Mouse (Mus musculus): ENCODE results near the gene Ralgps1. TPM values are rescaled to one million over a fixed set of nuclear protein-coding genes. Genes with fewer than 3 reads are reported as not detected.

The Ralgps1 gene
- polyA plus RNA-seq, 2 experiments, result 3.5 to 5.4 TPM

DNA sequence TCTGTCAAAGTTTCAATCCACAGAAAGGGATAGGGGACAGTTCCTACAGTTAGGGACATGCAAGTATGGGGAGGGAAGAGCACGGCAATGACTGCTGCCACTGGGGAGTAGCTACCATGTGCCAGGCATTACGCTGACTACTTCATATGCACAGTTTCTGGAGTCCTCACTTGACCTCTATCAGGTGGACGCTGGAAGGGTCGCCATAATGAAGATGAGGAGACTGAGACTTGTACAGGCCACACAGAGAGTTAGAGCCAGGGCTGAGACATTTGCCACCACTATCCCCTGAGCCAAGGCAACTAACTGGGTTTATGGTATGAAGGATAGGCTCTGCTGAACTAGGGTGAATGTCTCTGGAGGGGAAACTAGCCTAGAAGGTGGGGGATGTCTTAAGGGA is 233.6 kb downstream of the Ralgps1 start:
- no peak overlapping the region for H3K4me3 ChIP-seq (replicated peaks; ENCODE audit: low read length)
- no peak overlapping the region for H3K4me2 ChIP-seq (replicated peaks; ENCODE audit: low read depth, low read length, severe bottlenecking)
- H3K27ac ChIP-seq (replicated peaks; ENCODE audit: low read depth, low read length), result no peak overlapping the region
- H3K36me3 ChIP-seq (ENCODE audit: control insufficient read depth, insufficient read depth, low read length), result no peaks in the 10 kb centered on the region
- no peaks in the 10 kb centered on the region for H3K9me3 ChIP-seq (ENCODE audit: control insufficient read depth, low read length)
- H3K9ac ChIP-seq (ENCODE audit: low read depth, low read length, severe bottlenecking), result no peak overlapping the region
- DNase-seq (ENCODE audit: low spot score) (no peak), ATAC-seq (ENCODE audit: low FRiP score, low read depth) (no peak)
- H3K4me1 ChIP-seq (ENCODE audit: control insufficient read depth, insufficient read depth, low read length), result no peaks in the 10 kb centered on the region
- peaks cover 8% of the 10 kb centered on the region; the same call in 1 of the 2 replicates for H3K27me3 ChIP-seq (ENCODE audit: control insufficient read depth, insufficient read depth, low read length)
- WGBS, result 85% methylated on average over 4 of the region's 4 CpGs
- no peak for TF ChIP-seq POLR2A (IDR thresholded peaks at IDR 0.05; ENCODE audit: borderline replicate concordance, extremely low read depth, insufficient read depth, insufficient read length)

DNA sequence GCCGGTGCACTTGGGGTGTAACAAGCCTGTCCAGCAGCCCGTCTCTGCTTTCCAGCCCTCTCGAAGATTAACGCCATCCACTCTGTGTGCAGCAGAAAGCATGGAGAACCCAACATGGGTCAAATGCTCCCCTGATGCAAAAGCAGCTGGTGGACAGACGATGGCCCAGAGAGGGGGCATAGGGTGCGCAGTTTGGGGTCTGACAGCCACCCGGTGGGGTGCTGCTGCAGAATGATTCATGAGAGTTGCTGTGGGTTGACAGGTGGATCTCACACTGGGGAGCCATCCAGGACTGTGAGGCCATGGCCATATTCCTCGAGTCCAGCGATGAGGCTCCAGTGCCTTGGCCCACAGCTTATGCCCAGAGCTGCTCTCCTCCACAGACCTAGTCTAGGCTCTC is 234.0 kb downstream of the Ralgps1 start:
- no peak overlapping the region for H3K9ac ChIP-seq (ENCODE audit: low read depth, low read length, severe bottlenecking)
- no peaks in the 10 kb centered on the region for H3K4me1 ChIP-seq (ENCODE audit: control insufficient read depth, insufficient read depth, low read length)
- no peaks in the 10 kb centered on the region for H3K9me3 ChIP-seq (ENCODE audit: control insufficient read depth, low read length)
- H3K27me3 ChIP-seq (ENCODE audit: control insufficient read depth, insufficient read depth, low read length), result peaks cover 13% of the 10 kb centered on the region
- H3K36me3 ChIP-seq (ENCODE audit: control insufficient read depth, insufficient read depth, low read length), result no peaks in the 10 kb centered on the region
- H3K27ac ChIP-seq (replicated peaks; ENCODE audit: low read depth, low read length), result no peak overlapping the region
- WGBS, result 81% methylated on average over 9 of the region's 9 CpGs
- TF ChIP-seq POLR2A (IDR thresholded peaks at IDR 0.05; ENCODE audit: borderline replicate concordance, extremely low read depth, insufficient read depth, insufficient read length), result no peak
- ATAC-seq (ENCODE audit: low FRiP score, low read depth) (no peak), DNase-seq (ENCODE audit: low spot score) (no peak)
- no peak overlapping the region for H3K4me3 ChIP-seq (replicated peaks; ENCODE audit: low read length)
- no peak overlapping the region for H3K4me2 ChIP-seq (replicated peaks; ENCODE audit: low read depth, low read length, severe bottlenecking)

DNA sequence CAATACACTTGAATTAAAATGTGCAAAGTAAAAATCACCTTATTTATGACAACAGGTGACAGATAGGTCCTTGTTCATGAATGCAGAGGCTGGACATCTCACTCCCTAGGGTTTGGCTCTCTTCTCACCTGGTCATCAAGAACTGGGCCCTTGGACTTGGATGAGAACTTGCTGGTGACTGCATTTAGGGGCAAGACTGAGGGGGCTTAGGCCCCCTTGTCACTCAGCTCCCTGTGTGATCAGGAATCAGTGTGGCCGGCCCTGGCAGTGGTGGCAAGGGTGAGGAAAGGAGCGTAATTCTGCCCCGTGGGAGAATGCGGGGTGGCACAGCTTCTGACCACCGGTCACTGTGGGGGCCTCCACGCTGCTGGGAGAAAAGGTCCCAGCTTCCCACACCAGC is 234.9 kb downstream of the Ralgps1 start:
- no peak for TF ChIP-seq POLR2A (IDR thresholded peaks at IDR 0.05; ENCODE audit: borderline replicate concordance, extremely low read depth, insufficient read depth, insufficient read length)
- WGBS, result 84% methylated on average over 6 of the region's 6 CpGs
- ATAC-seq (ENCODE audit: low FRiP score, low read depth), result no peak

DNA sequence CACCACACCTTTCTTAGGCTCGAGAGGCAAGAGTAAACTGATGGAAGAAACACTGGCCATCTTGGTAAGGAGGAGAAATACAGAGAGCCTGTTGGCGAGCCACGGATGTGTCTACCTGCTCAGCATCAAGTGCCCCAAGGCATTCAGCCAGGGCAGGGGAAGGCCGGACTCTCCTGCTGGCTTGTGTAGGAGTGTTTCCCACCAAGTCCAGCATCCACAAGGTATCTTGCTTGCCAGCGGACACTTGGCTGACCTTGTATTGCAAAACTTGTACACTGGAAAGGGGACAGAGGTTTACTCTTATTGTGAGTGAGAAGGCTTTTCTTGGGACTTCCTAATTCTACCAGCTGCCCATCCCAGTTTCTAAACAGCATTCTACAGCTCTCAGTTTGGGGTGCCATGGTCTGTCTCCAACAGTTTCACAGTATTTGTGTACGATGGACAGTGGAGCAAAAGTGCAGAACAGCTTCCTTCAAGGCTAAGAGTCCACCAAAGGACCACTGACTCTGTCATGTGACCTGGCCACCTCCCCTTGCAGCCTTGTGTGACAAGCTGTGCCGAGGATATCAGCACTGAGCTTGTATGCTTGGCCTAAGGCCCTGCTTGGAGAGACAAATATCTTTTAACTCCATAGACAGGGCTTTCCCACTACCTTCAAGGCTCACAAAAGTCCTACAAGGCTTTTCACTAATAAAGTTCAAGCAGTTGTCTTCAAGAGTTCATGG is 236.4 kb downstream of the Ralgps1 start:
- no peak for TF ChIP-seq POLR2A (IDR thresholded peaks at IDR 0.05; ENCODE audit: borderline replicate concordance, extremely low read depth, insufficient read depth, insufficient read length)
- no peak for DNase-seq (ENCODE audit: low spot score)
- Histone ChIP-seq H3K4me3 (replicated peaks; ENCODE audit: low read length) (no peak overlapping the region), H3K36me3 (ENCODE audit: control insufficient read depth, insufficient read depth, low read length) (no peaks in the 10 kb centered on the region), H3K27ac (replicated peaks; ENCODE audit: low read depth, low read length) (no peak overlapping the region), H3K27me3 (ENCODE audit: control insufficient read depth, insufficient read depth, low read length) (peaks cover 23% of the 10 kb centered on the region), H3K9ac (ENCODE audit: low read depth, low read length, severe bottlenecking) (no peak overlapping the region), H3K9me3 (ENCODE audit: control insufficient read depth, low read length) (no peaks in the 10 kb centered on the region), H3K4me1 (ENCODE audit: control insufficient read depth, insufficient read depth, low read length) (peaks cover under 1% of the 10 kb centered on the region; the same call in 1 of the 2 replicates), H3K4me2 (replicated peaks; ENCODE audit: low read depth, low read length, severe bottlenecking) (no peak overlapping the region)
- 77% methylated on average over 7 of the region's 7 CpGs for WGBS
- ATAC-seq (ENCODE audit: low FRiP score, low read depth), result no peak

More for the DNA sequence above, 234.9 kb downstream of the Ralgps1 start:
- Histone ChIP-seq H3K4me2 (replicated peaks; ENCODE audit: low read depth, low read length, severe bottlenecking) (no peak overlapping the region), H3K4me3 (replicated peaks; ENCODE audit: low read length) (no peak overlapping the region), H3K27ac (replicated peaks; ENCODE audit: low read depth, low read length) (no peak overlapping the region), H3K4me1 (ENCODE audit: control insufficient read depth, insufficient read depth, low read length) (no peaks in the 10 kb centered on the region), H3K27me3 (ENCODE audit: control insufficient read depth, insufficient read depth, low read length) (peaks cover 22% of the 10 kb centered on the region), H3K9ac (ENCODE audit: low read depth, low read length, severe bottlenecking) (no peak overlapping the region), H3K9me3 (ENCODE audit: control insufficient read depth, low read length) (no peaks in the 10 kb centered on the region), H3K36me3 (ENCODE audit: control insufficient read depth, insufficient read depth, low read length) (no peaks in the 10 kb centered on the region)
- no peak for DNase-seq (ENCODE audit: low spot score)

DNA sequence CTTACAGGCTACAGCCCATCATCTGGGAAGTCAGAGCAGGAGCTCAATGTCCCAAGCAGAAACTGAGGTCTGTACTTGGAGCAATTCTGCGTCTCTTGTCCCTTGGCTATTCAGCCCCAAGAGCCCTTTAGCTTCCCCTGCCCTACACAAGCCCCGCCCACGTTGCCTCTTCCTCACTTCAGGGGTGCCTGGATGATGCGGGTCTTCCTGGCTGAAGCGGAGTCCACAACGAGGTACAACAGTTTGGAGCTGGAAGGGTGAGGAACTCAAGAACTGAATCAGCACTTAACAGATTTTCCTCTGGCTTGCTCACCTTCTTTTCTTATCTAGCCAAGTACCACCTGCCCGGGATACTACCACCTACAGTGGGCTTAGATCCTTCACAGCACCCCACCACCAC is 239.0 kb downstream of the Ralgps1 start:
- ATAC-seq (ENCODE audit: low FRiP score, low read depth) (no peak), DNase-seq (ENCODE audit: low spot score) (no peak)
- Histone ChIP-seq H3K4me1 (ENCODE audit: control insufficient read depth, insufficient read depth, low read length) (peaks cover 9% of the 10 kb centered on the region), H3K27me3 (ENCODE audit: control insufficient read depth, insufficient read depth, low read length) (peaks cover 23% of the 10 kb centered on the region), H3K9me3 (ENCODE audit: control insufficient read depth, low read length) (no peaks in the 10 kb centered on the region), H3K27ac (replicated peaks; ENCODE audit: low read depth, low read length) (no peak overlapping the region), H3K36me3 (ENCODE audit: control insufficient read depth, insufficient read depth, low read length) (no peaks in the 10 kb centered on the region), H3K4me2 (replicated peaks; ENCODE audit: low read depth, low read length, severe bottlenecking) (no peak overlapping the region), H3K9ac (ENCODE audit: low read depth, low read length, severe bottlenecking) (no peak overlapping the region), H3K4me3 (replicated peaks; ENCODE audit: low read length) (no peak overlapping the region)
- TF ChIP-seq POLR2A (IDR thresholded peaks at IDR 0.05; ENCODE audit: borderline replicate concordance, extremely low read depth, insufficient read depth, insufficient read length), result no peak
- 8% methylated on average over 7 of the region's 7 CpGs for WGBS

Data from limb, embryonic 14.5 days (tissue).